Mouse (Mus musculus) forebrain, embryonic 11.5 days (tissue): ENCODE data around the gene Adar. TPM values are rescaled to one million over a fixed set of nuclear protein-coding genes. Genes with fewer than 3 reads are reported as not detected.

Experiments used
- ATAC-seq: fragments of 200-750 bp; cut with Nextera tagmentation; replicated peaks from 2 replicates; pipeline ENCODE4 v1.8.0; 2017; ENCODE audit warnings: moderate TSS enrichment; ENCODE audit not compliant: low FRiP score
- DNase-seq: peaks from one replicate; pipeline ENCODE4 v3.0.0-alpha.2; 2017; ENCODE audit warnings: low spot score
- H3K27ac ChIP-seq: fragments of 300-500 bp; sonication (generic); 2 replicates; pipeline ENCODE4 v1.5.1; 2014; ENCODE audit warnings: low read depth, low read length
- H3K27me3 ChIP-seq: fragments of 300-500 bp; sonication (generic); 2 replicates; pipeline ENCODE4 v1.6.1; 2014; ENCODE audit warnings: mild to moderate bottlenecking, low read length, mixed read lengths; ENCODE audit not compliant: control insufficient read depth, insufficient read depth
- H3K36me3 ChIP-seq: fragments of 300-500 bp; sonication (generic); 2 replicates; pipeline ENCODE4 v1.6.1; 2014; ENCODE audit warnings: mild to moderate bottlenecking, low read length, moderate library complexity, mixed read lengths; ENCODE audit not compliant: control insufficient read depth, insufficient read depth
- H3K4me1 ChIP-seq: fragments of 300-500 bp; sonication (generic); replicated peaks from 2 replicates; pipeline ENCODE4 v1.6.1; 2014; ENCODE audit warnings: low read length, mixed read lengths; ENCODE audit not compliant: control insufficient read depth, insufficient read depth
- H3K4me2 ChIP-seq: fragments of 300-500 bp; sonication (generic); 2 replicates; pipeline ENCODE4 v1.6.1; 2014; ENCODE audit warnings: low read depth, mild to moderate bottlenecking, low read length, moderate library complexity, mixed read lengths; ENCODE audit not compliant: severe bottlenecking
- H3K4me3 ChIP-seq: fragments of 300-500 bp; sonication (generic); 2 replicates; pipeline ENCODE4 v1.5.1; 2014; ENCODE audit warnings: low read depth, low read length
- H3K9ac ChIP-seq: fragments of 300-500 bp; sonication (generic); 2 replicates; pipeline ENCODE4 v1.6.1; 2014; ENCODE audit warnings: low read length
- H3K9me3 ChIP-seq: fragments of 300-500 bp; sonication (generic); 2 replicates; pipeline ENCODE4 v1.6.1; 2016; ENCODE audit warnings: low read length, mixed read lengths; ENCODE audit not compliant: control insufficient read depth
- WGBS: fragments of 180-500 bp; shearing (Covaris S2); extraction: QIAGEN DNeasy Blood & Tissue Kit; methylation state at CpG from one replicate; pipeline ENCODE4 v1.1.7; 2014; 5-methylcytosine and 5-hydroxymethylcytosine counted together
- polyA plus RNA-seq: library from polyadenylated mRNA; unstranded; fragments of >200 nt; fragmentation: Nextera tagmentation; extraction: Ambion mirVana; gene quantifications from 2 replicates; pipeline ENCODE4 v1.2.1, GENCODE M21; 2014

The Adar gene
- 22.4 and 23.2 TPM in 2 replicates for polyA plus RNA-seq

DNA sequence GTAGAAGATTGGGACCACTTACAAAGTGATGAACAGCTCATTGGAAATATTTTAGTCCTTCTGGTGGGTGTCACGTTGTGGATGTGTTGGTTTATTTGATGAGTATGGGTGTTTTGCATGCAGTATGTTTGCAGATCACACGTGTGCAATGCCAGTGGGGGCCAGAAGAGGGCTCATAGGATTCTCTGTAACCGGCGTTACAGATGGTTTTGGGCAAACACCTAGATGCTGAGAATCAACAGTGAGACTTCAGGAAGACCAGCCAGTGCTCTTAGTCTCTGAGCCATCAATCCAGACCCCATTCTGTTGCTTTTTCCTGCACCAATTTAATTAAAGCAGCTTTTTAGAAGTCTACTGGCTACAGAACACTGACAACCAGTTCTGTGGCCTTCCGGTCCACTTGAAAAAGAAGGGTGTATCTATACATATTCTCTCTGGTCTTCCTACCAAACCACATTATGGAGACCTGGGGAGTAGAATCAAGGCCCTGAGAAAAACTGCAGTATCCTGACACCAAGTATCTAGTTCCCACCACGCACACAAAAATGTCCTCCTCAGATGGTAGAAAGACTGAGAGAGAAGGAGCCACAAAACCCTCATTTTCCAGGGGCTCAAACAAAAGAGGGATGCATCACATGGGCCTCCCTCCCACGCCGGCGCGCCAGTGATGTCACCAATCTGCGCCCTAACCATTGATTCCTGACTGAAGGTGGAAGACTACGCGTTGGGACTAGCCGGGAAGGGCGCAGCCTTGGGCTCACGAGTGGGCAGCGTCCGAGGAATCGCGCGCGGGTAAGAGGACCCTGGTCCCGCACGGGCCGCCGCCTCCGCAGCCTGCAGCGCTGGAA, at the start of gene Adar:
Adar (plus strand) TSS at position 664 of the 848 bp plus-strand sequence.
- Histone ChIP-seq H3K4me1 (peaks cover 7% of the 10 kb centered on the region; the same call in 1 of the 2 replicates), H3K4me2 (peak within 1 kb of the TSS; percentile 83), H3K27ac (peak within 1 kb of the TSS; percentile 64; the same call in 1 of the 2 replicates), H3K4me3 (peak within 1 kb of the TSS; percentile 95), H3K9ac (peak within 1 kb of the TSS; percentile 91), H3K27me3 (no peaks in the 10 kb centered on the region), H3K36me3 (no peaks in the 10 kb centered on the region), H3K9me3 (no peaks in the 10 kb centered on the region)
- ATAC-seq = peak; percentile 88
- 7% methylated on average over 28 of the region's 28 CpGs for WGBS
- peak; percentile 92 for DNase-seq

DNA sequence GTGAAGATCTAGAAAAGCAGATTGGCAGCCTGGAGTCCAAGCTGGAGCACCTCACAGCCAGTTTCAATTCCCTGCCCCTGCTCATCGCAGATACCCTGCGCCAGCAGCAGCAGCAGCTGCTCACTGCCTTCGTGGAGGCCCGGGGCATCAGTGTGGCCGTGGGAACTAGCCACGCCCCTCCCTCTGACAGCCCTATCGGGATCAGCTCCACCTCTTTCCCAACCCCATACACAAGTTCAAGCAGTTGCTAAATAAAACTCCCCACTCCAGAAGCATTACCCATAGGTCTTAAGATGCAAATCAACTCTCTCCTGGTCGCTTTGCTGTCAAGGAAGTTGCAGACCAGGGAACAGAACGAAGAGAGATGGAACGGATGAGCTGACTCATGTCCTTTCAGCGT, 47.7 kb upstream of the Adar start:
- Histone ChIP-seq H3K27ac (no peak overlapping the region), H3K9ac (no peak overlapping the region), H3K4me2 (no peak overlapping the region), H3K27me3 (no peaks in the 10 kb centered on the region), H3K4me1 (peaks cover 9% of the 10 kb centered on the region; the same call in 1 of the 2 replicates), H3K9me3 (no peaks in the 10 kb centered on the region), H3K36me3 (no peaks in the 10 kb centered on the region), H3K4me3 (no peak overlapping the region)
- 48% methylated on average over 11 of the region's 11 CpGs for WGBS
- ATAC-seq (no peak), DNase-seq (no peak)

DNA sequence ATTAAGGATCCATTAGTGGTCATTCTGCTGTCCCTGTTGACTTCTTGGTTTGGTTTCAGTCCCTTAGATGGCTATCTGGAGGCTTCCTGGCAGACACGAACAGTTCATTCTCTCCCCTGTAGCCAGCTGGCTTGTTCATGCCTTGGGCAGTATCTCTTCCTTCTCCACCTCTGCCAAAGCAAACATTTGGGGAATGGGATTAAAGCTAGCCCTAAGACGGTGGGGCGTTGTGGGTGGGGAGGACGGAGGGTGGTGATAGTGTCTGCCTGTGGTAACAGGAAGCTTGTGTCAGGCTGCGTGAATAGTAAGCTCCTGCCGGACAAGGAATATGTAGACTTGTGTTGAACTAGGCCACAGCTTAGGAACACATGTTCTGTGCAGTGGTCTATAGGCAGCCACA, 43.5 kb upstream of the Adar start:
- no peak for DNase-seq
- H3K4me3 ChIP-seq = no peak overlapping the region
- no peak overlapping the region for H3K9ac ChIP-seq
- 82% methylated on average over 6 of the region's 6 CpGs for WGBS
- no peaks in the 10 kb centered on the region for H3K27me3 ChIP-seq
- no peak overlapping the region for H3K4me2 ChIP-seq
- no peaks in the 10 kb centered on the region for H3K9me3 ChIP-seq
- no peak for ATAC-seq
- no peaks in the 10 kb centered on the region for H3K36me3 ChIP-seq
- H3K27ac ChIP-seq = no peak overlapping the region
- H3K4me1 ChIP-seq = 0 out of 2 replicates have a peak, but pooled peaks cover 2% of the 10 kb centered on the region

DNA sequence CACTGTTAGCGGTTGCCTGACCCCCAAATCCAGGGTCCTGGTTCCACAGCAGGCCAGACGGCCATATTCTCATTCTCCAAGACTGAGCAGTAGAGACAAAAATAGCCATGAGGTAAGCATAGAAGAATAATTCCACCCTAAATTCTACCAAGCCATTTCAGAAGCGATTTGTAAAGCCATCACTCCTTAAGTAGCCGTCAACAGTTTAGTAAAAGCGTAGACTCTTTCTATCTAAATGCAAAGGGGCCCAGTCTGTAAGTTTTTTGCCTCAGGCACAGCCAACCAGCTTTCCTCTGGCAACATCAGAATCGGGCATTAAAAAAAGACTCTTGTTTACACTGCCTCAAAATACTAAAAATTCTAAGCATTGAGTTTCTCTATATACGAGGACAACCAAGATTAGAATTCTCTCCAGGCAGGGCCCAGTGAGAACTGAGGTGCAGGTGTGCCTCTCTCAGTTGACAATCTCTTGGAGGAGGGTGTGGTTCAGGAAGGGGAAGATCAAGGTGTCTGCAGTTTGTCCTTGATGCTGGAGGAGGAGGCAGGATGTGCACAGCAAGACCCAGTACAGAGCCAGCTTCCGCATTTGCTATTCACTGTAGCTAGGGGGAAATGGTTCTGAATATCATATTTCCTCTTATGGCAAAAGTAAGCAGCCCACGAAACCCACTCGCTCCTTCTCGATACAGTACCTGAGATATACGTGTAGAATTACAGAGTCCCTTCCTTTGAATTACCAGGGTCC, 42.1 kb upstream of the Adar start:
- no peaks in the 10 kb centered on the region for H3K27me3 ChIP-seq
- no peak overlapping the region for H3K4me3 ChIP-seq
- no peak overlapping the region for H3K27ac ChIP-seq
- 84% methylated on average over 12 of the region's 12 CpGs for WGBS
- H3K9me3 ChIP-seq = no peaks in the 10 kb centered on the region
- H3K9ac ChIP-seq = no peak overlapping the region
- no peak for DNase-seq
- no peak overlapping the region for H3K4me2 ChIP-seq
- H3K4me1 ChIP-seq = peaks cover 5% of the 10 kb centered on the region
- no peak for ATAC-seq
- no peaks in the 10 kb centered on the region for H3K36me3 ChIP-seq

DNA sequence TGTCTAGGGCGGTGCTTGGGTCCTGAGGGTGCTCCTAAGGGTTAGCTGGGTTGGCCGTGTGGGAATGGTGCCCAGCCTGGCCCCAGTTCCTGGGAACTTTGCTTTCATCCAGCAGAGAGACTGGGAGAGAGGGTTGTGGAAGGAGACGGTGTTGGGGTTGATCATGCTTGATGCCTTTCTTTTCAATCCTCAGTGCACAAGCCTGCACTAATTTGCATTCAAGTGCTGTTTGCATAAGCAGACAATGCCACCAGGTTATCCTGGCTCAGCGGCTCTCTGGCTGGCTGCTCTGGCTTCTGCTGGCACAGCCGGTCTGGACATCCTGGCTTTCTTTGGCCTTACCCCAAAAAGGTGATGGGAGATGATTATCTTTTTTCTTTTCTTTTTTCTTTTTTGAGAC, 37.2 kb upstream of the Adar start:
- H3K27me3 ChIP-seq = no peaks in the 10 kb centered on the region
- 0 out of 2 replicates have a peak overlapping the region, but pooled peaks have one; percentile 46 for H3K27ac ChIP-seq
- 0 out of 2 replicates have a peak overlapping the region, but pooled peaks have one; percentile 3 for H3K9ac ChIP-seq
- 38% methylated on average over 5 of the region's 5 CpGs for WGBS
- no peaks in the 10 kb centered on the region for H3K36me3 ChIP-seq
- H3K4me3 ChIP-seq = no peak overlapping the region
- no peak overlapping the region for H3K4me2 ChIP-seq
- H3K9me3 ChIP-seq = no peaks in the 10 kb centered on the region
- peaks cover 9% of the 10 kb centered on the region for H3K4me1 ChIP-seq
- no peak for DNase-seq
- ATAC-seq = no peak

DNA sequence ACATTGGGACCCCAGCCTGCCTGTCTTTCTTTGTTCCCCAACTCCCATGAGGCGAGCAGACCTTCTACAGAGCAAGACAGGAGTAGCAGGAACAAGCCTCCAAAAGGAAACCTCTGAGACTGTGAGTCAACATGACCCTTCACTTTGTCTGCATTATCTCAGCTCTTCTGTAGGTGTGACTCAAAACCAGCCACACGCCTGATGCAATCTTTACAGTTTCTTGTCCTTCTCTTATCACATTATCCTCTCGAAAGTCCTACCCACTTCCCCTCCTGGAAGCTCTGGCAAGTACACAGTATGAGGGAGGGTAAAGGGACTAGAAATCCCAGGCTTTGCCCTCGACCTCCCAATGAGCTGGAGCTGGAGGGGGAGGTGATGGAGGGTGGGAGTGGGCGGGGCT, 28.8 kb upstream of the Adar start:
- Histone ChIP-seq H3K36me3 (no peaks in the 10 kb centered on the region), H3K9me3 (no peaks in the 10 kb centered on the region), H3K4me1 (0 out of 2 replicates have a peak, but pooled peaks cover 8% of the 10 kb centered on the region), H3K27ac (no peak overlapping the region), H3K4me3 (no peak overlapping the region), H3K4me2 (no peak overlapping the region), H3K9ac (no peak overlapping the region), H3K27me3 (no peaks in the 10 kb centered on the region)
- ATAC-seq (no peak), DNase-seq (no peak)
- WGBS = 54% methylated on average over 5 of the region's 5 CpGs

DNA sequence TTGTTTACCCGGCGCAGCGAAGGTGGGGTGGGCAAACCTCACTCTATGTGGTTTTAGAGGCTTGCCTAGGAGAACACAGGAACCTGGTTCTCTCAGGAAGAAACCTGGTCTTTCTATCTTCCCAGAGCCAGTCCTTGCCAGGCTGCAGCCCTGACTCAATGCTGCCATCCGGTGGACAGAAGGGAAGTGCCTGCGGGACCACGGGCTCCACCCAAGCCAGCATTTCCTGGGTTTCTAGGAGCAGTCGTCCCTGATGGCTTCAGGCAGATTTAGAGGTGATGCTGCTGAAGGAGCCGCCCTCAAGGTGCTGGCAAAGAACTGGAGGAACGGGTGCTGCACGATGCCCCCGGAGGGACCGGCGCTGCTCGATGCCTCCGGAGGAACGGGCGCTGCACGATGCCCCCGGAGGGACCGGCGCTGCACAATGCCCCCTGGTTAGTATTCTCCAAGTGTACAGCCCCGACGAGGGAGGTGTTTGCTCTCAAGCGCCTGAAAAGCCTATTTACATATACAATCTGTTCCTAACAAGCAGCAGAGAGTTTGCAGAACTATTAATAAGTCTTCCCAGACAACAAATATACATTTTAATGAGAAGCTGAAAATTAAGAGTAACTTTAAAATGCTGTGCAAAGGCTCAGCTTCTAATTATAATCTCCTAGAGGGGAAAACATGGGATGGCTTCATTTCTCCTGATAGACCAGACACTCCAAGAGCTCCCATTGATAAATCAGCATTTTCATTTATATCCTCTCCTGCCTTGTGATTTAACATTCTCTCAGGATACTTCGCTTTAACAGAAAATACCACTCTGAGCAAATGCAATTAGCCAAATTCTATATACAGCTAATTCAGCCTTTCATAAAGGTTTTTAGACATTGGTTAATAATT, 25.9 kb upstream of the Adar start:
- ATAC-seq = peak; percentile 88

DNA sequence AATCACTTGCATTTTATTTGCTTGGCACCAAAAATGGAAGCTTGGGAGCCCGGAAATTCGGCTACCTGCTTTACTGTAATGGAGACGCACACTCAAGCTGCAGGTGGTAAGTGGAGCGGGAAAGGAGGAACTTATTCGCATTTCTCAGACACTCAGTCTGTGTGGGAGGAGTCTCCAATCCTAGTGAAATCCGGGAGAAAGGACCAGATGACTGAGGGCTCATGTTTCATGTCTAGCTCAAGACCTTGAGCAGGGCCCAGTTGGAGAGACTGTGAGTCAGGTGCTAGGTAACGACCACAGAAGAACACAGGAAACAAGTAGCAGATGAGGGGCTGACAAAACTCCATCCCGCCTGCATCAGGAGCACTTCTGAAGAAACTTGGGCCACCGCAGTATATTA, 23.0 kb upstream of the Adar start:
- Histone ChIP-seq H3K4me1 (0 out of 2 replicates have a peak, but pooled peaks cover 5% of the 10 kb centered on the region), H3K4me3 (no peak overlapping the region), H3K4me2 (no peak overlapping the region), H3K9me3 (no peaks in the 10 kb centered on the region), H3K27ac (no peak overlapping the region), H3K36me3 (no peaks in the 10 kb centered on the region), H3K27me3 (no peaks in the 10 kb centered on the region), H3K9ac (no peak overlapping the region)
- ATAC-seq (no peak), DNase-seq (no peak)
- 74% methylated on average over 9 of the region's 9 CpGs for WGBS

More for the DNA sequence above, 25.9 kb upstream of the Adar start:
- H3K4me1 ChIP-seq = 0 out of 2 replicates have a peak, but pooled peaks cover 5% of the 10 kb centered on the region
- H3K27ac ChIP-seq = peak overlapping the region; percentile 70
- 4% methylated on average over 25 of the region's 25 CpGs for WGBS
- H3K27me3 ChIP-seq = no peaks in the 10 kb centered on the region
- peak overlapping the region; percentile 86 for H3K9ac ChIP-seq
- peak overlapping the region; percentile 83 for H3K4me2 ChIP-seq
- H3K4me3 ChIP-seq = peak overlapping the region; percentile 47
- H3K36me3 ChIP-seq = no peaks in the 10 kb centered on the region
- peak; percentile 93 for DNase-seq
- no peaks in the 10 kb centered on the region for H3K9me3 ChIP-seq
